Mouse (Mus musculus): Measurements from ENCODE around the gene Prrxl1. TPM values are rescaled to one million over a fixed set of nuclear protein-coding genes. Genes with fewer than 3 reads are reported as not detected.
A peak's percentile ranks its signal among the peaks of the same experiment; 100 is the strongest.

The Prrxl1 gene
- 0.08 and 0.37 TPM in 2 replicates for polyA plus RNA-seq (2014; fragmentation: Nextera tagmentation; extraction: Ambion mirVana)

DNA sequence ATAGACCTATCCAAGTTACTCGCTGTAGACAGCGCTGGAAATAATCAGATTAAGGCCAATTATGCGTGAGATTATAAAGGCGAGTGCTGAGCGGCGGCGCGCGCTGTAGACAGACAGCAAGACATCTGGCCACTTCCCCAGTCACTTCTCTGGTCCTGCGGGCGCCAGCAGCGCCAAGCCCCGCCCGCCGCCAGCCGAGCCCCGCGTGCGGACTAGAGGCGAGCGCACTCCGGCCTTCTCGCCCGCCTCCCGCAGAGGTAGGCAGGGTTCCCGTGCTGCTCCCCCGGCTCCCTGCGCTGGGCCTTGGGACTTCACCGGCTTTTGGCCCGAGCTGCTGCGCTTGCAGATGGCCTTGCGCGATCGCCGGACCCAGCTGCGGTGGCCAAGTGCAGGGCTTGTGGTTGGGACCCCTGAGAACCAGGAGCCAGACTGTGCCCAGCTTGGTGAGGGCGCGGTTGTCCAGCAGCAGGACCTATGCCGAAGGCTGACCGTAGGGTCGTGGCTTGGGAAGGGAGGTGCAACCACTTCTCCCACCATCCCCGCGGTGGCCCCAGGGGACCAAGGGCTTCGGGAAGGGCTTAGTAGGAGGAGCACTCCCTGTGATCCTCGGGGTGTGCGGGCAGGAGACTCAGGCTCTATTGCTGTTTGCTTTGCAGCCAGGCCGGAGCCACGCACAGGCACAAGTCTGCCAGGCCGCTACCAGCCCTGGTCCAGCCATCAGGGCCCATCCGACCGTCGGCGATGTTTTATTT, at the start of gene Prrxl1:
Gene Prrxl1 (plus strand): TSS at position 118 of the 752 bp plus-strand sequence.
- Histone ChIP-seq H3K27ac (ENCODE audit: low read depth, low read length) (no peak within 1 kb of the TSS), H3K4me1 (replicated peaks; ENCODE audit: control insufficient read depth, insufficient read depth, low read length) (peaks cover 13% of the 10 kb centered on the region), H3K9me3 (ENCODE audit: control insufficient read depth, low read length) (no peaks in the 10 kb centered on the region), H3K36me3 (ENCODE audit: control insufficient read depth, insufficient read depth, low read length) (no peaks in the 10 kb centered on the region), H3K4me3 (ENCODE audit: low read depth, low read length) (peak within 1 kb of the TSS; percentile 26), H3K9ac (ENCODE audit: low read length) (peak within 1 kb of the TSS; percentile 12; the same call in 1 of the 2 replicates), H3K27me3 (ENCODE audit: control insufficient read depth, insufficient read depth, low read length) (peaks cover 71% of the 10 kb centered on the region), H3K4me2 (ENCODE audit: low read depth, low read length, severe bottlenecking) (peak within 1 kb of the TSS; percentile 52)
- DNase-seq (ENCODE audit: low spot score) (peak; percentile 63), ATAC-seq (replicated peaks; ENCODE audit: low FRiP score) (no peak)
- under 1% methylated on average over 53 of the region's 53 CpGs for WGBS

GRCm38 (mm10) chr14:32551854-32552253, 47.4 kb upstream of the Prrxl1 start:
- no peak overlapping the region for H3K27ac ChIP-seq (ENCODE audit: low read depth, low read length)
- no peaks in the 10 kb centered on the region for H3K4me1 ChIP-seq (replicated peaks; ENCODE audit: control insufficient read depth, insufficient read depth, low read length)
- H3K9ac ChIP-seq (ENCODE audit: low read length), result no peak overlapping the region
- no peak overlapping the region for H3K4me2 ChIP-seq (ENCODE audit: low read depth, low read length, severe bottlenecking)
- ATAC-seq (replicated peaks; ENCODE audit: low FRiP score), result no peak
- 84% methylated on average over 5 of the region's 5 CpGs for WGBS
- DNase-seq (ENCODE audit: low spot score), result no peak
- no peak overlapping the region for H3K4me3 ChIP-seq (ENCODE audit: low read depth, low read length)
- no peaks in the 10 kb centered on the region; the same call in 1 of the 2 replicates for H3K36me3 ChIP-seq (ENCODE audit: control insufficient read depth, insufficient read depth, low read length)
- no peaks in the 10 kb centered on the region for H3K27me3 ChIP-seq (ENCODE audit: control insufficient read depth, insufficient read depth, low read length)
- no peaks in the 10 kb centered on the region for H3K9me3 ChIP-seq (ENCODE audit: control insufficient read depth, low read length)

DNA sequence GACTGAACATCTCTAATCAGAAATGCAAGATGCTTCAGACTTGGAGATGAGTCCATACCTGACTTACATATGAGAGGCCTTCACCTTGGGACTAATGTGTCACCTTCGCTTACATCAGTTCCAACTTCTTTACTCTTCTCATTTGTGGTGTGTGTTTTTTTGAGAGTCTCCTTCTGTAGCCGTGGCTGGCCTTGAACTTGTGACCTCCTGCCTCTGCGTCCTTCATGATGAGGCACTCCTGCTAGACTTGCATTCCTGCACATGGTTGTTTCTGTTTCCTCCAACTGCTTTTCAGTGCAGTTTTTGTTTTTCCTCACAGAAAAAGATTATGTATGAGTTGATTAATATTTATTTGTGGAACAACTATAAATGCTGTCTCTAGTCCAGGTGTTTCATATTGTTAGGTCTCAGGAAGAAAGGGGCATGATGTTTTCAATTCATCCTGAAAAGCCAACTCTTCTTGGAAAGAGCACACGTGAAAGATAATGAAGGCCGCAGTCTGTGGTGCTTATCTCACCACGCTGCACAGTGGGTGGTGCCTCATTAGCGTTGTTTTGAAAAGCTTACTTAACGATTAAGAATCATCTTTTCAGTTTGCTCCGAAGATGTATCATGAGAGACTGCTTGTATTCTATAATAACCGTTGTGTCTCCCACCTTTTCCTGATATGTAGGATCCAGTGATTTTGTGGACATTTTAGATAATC, 45.9 kb upstream of the Prrxl1 start:
- H3K4me1 ChIP-seq (replicated peaks; ENCODE audit: control insufficient read depth, insufficient read depth, low read length), result no peaks in the 10 kb centered on the region
- no peak overlapping the region for H3K9ac ChIP-seq (ENCODE audit: low read length)
- no peak overlapping the region for H3K4me2 ChIP-seq (ENCODE audit: low read depth, low read length, severe bottlenecking)
- no peaks in the 10 kb centered on the region for H3K27me3 ChIP-seq (ENCODE audit: control insufficient read depth, insufficient read depth, low read length)
- H3K9me3 ChIP-seq (ENCODE audit: control insufficient read depth, low read length), result no peaks in the 10 kb centered on the region
- 70% methylated on average over 10 of the region's 10 CpGs for WGBS
- H3K4me3 ChIP-seq (ENCODE audit: low read depth, low read length), result no peak overlapping the region
- no peak for DNase-seq (ENCODE audit: low spot score)
- no peak overlapping the region for H3K27ac ChIP-seq (ENCODE audit: low read depth, low read length)
- no peak for ATAC-seq (replicated peaks; ENCODE audit: low FRiP score)
- H3K36me3 ChIP-seq (ENCODE audit: control insufficient read depth, insufficient read depth, low read length), result no peaks in the 10 kb centered on the region; the same call in 1 of the 2 replicates

- Histone ChIP-seq H3K27ac (ENCODE audit: low read depth, low read length) (no peak overlapping the region), H3K4me2 (ENCODE audit: low read depth, low read length, severe bottlenecking) (no peak overlapping the region)
Measured at GRCm38 (mm10) chr14:32554860-32555526, 44.2 kb upstream of the Prrxl1 start.

DNA sequence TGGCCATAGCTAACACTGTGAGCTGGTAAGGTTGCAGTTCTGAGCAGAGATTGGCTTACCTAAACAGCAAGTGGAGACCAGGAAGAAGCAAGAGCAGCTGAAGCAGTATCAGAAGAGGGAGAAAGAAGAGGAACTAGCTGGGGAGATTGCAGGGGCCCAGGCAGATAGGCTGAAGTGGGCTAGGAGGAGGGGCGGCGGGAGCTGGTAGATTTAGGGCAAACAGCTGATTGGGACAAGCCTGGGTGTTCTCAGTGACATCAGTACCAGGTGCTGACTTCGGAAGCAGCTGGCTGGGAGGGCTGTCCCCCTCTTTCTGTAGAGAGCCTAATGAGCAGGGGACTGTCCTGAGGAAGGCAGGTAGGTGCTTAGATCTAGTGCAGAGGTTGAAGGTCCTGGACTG, 37.8 kb upstream of the Prrxl1 start:
- Histone ChIP-seq H3K9ac (ENCODE audit: low read length) (no peak overlapping the region), H3K36me3 (ENCODE audit: control insufficient read depth, insufficient read depth, low read length) (peaks cover 2% of the 10 kb centered on the region; the same call in 1 of the 2 replicates), H3K4me3 (ENCODE audit: low read depth, low read length) (no peak overlapping the region), H3K9me3 (ENCODE audit: control insufficient read depth, low read length) (no peaks in the 10 kb centered on the region), H3K27ac (ENCODE audit: low read depth, low read length) (no peak overlapping the region), H3K4me1 (replicated peaks; ENCODE audit: control insufficient read depth, insufficient read depth, low read length) (no peaks in the 10 kb centered on the region), H3K4me2 (ENCODE audit: low read depth, low read length, severe bottlenecking) (no peak overlapping the region), H3K27me3 (ENCODE audit: control insufficient read depth, insufficient read depth, low read length) (no peaks in the 10 kb centered on the region)
- ATAC-seq (replicated peaks; ENCODE audit: low FRiP score) (no peak), DNase-seq (ENCODE audit: low spot score) (no peak)
- 95% methylated on average over 3 of the region's 3 CpGs for WGBS

More at GRCm38 (mm10) chr14:32554860-32555526, 44.2 kb upstream of the Prrxl1 start:
- ATAC-seq (replicated peaks; ENCODE audit: low FRiP score) (no peak), DNase-seq (ENCODE audit: low spot score) (no peak)
- 89% methylated on average over 8 of the region's 8 CpGs for whole genome bisulfite sequencing
- Histone ChIP-seq H3K4me3 (ENCODE audit: low read depth, low read length) (no peak overlapping the region), H3K9ac (ENCODE audit: low read length) (no peak overlapping the region), H3K4me1 (replicated peaks; ENCODE audit: control insufficient read depth, insufficient read depth, low read length) (no peaks in the 10 kb centered on the region), H3K27me3 (ENCODE audit: control insufficient read depth, insufficient read depth, low read length) (no peaks in the 10 kb centered on the region), H3K36me3 (ENCODE audit: control insufficient read depth, insufficient read depth, low read length) (no peaks in the 10 kb centered on the region), H3K9me3 (ENCODE audit: control insufficient read depth, low read length) (no peaks in the 10 kb centered on the region)

DNA sequence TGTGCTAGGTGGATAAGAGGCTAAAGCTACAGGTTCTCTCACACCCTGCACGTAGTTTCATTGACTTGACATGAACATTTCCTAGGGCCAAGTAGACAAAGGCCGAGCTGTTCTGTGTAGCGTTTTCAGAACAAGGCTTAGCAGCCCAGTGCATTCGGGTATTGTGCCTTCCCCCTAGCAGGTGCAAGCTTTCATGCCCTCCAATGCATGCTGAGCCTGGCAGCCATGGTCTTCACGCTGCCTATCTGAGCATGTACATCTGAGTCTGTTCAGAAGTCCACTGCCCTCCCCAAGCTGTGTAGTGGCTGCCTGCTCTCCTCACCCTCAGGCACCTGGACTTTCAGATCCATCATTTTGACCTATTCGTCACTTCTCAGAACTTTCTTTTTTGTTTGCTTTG, 35.5 kb upstream of the Prrxl1 start:
- Histone ChIP-seq H3K27ac (ENCODE audit: low read depth, low read length) (no peak overlapping the region), H3K4me3 (ENCODE audit: low read depth, low read length) (no peak overlapping the region), H3K9me3 (ENCODE audit: control insufficient read depth, low read length) (no peaks in the 10 kb centered on the region), H3K36me3 (ENCODE audit: control insufficient read depth, insufficient read depth, low read length) (peaks cover 5% of the 10 kb centered on the region), H3K4me2 (ENCODE audit: low read depth, low read length, severe bottlenecking) (no peak overlapping the region), H3K9ac (ENCODE audit: low read length) (no peak overlapping the region), H3K27me3 (ENCODE audit: control insufficient read depth, insufficient read depth, low read length) (no peaks in the 10 kb centered on the region), H3K4me1 (replicated peaks; ENCODE audit: control insufficient read depth, insufficient read depth, low read length) (no peaks in the 10 kb centered on the region)
- 84% methylated on average over 6 of the region's 6 CpGs for WGBS
- DNase-seq (ENCODE audit: low spot score) (no peak), ATAC-seq (replicated peaks; ENCODE audit: low FRiP score) (no peak)

DNA sequence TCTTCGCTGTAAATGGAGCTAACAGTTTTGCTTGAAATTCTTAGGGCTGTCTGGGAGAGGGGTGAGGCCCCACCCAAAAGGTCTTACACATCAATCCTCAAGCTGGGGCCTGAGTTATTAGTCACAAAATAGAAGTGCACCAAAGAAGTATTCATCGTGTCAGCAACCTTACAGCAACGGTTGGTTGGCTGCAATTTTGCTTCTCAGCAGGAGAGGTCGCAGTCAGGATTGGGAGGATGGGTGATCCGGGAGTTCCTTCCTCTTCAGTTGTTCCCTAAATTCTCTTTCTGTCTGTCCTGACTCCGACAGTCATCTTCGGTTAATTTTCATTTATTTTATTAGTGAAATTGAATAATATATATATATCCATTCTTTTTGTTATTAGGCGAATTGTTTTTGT, 26.7 kb upstream of the Prrxl1 start:
- WGBS, result 55% methylated on average over 8 of the region's 8 CpGs
- no peaks in the 10 kb centered on the region for H3K4me1 ChIP-seq (replicated peaks; ENCODE audit: control insufficient read depth, insufficient read depth, low read length)
- no peak overlapping the region for H3K4me3 ChIP-seq (ENCODE audit: low read depth, low read length)
- H3K9me3 ChIP-seq (ENCODE audit: control insufficient read depth, low read length), result no peaks in the 10 kb centered on the region
- H3K9ac ChIP-seq (ENCODE audit: low read length), result no peak overlapping the region
- DNase-seq (ENCODE audit: low spot score) (no peak), ATAC-seq (replicated peaks; ENCODE audit: low FRiP score) (no peak)
- H3K27me3 ChIP-seq (ENCODE audit: control insufficient read depth, insufficient read depth, low read length), result no peaks in the 10 kb centered on the region
- H3K27ac ChIP-seq (ENCODE audit: low read depth, low read length), result no peak overlapping the region
- H3K4me2 ChIP-seq (ENCODE audit: low read depth, low read length, severe bottlenecking), result no peak overlapping the region
- H3K36me3 ChIP-seq (ENCODE audit: control insufficient read depth, insufficient read depth, low read length), result peaks cover 11% of the 10 kb centered on the region

DNA sequence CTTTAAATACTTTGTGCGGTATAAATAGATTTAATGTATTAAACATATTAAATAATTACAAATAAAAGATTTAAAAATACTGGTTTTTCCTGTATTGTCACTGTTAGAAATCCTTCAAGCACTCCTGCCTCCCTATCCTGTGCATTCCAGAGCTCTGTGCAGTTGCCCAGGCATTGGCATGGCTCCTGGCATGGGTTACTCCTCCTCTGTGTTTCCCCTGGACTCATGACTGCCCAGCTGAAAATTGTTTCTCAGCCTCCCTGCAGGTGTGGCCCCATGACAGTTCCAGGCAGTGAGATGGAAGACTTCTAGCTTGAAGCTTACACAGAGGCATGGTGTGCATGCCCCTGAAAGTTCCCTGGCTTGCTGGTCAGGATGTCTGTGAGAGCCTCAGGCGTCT, 20.8 kb upstream of the Prrxl1 start:
- Histone ChIP-seq H3K4me1 (replicated peaks; ENCODE audit: control insufficient read depth, insufficient read depth, low read length) (no peaks in the 10 kb centered on the region), H3K27me3 (ENCODE audit: control insufficient read depth, insufficient read depth, low read length) (no peaks in the 10 kb centered on the region), H3K9ac (ENCODE audit: low read length) (no peak overlapping the region), H3K4me3 (ENCODE audit: low read depth, low read length) (no peak overlapping the region), H3K36me3 (ENCODE audit: control insufficient read depth, insufficient read depth, low read length) (peaks cover 8% of the 10 kb centered on the region; the same call in 1 of the 2 replicates), H3K4me2 (ENCODE audit: low read depth, low read length, severe bottlenecking) (no peak overlapping the region), H3K27ac (ENCODE audit: low read depth, low read length) (no peak overlapping the region), H3K9me3 (ENCODE audit: control insufficient read depth, low read length) (no peaks in the 10 kb centered on the region)
- DNase-seq (ENCODE audit: low spot score) (no peak), ATAC-seq (replicated peaks; ENCODE audit: low FRiP score) (no peak)
- WGBS, result 92% methylated on average over 2 of the region's 2 CpGs
